Mouse (Mus musculus): Measurements from ENCODE around the gene Tmem87a.

GRCm38 (mm10) chr2:120397951-120398350 lies 6.0 kb downstream of the Tmem87a start:
- TF ChIP-seq CTCF (IDR thresholded peaks at IDR 0.05) = no peak
- TF ChIP-seq POLR2A (IDR thresholded peaks at IDR 0.05; ENCODE audit: insufficient read depth, low read depth, low read length) = no peak
- TF ChIP-seq EP300 (IDR thresholded peaks at IDR 0.05; ENCODE audit: insufficient read depth, low read depth, low read length) = no peak
